Mouse (Mus musculus): ENCODE results near the gene Ep300.

- TF ChIP-seq CTCF (IDR thresholded peaks at IDR 0.05 in 2 of 3, conservative IDR thresholded peaks at IDR 0.05 in 1 of 3; ENCODE audit: control insufficient read depth in 1 of 3, insufficient read depth in 1 of 3, low read depth in 2 of 3, low read length in 3 of 3, poor library complexity in 1 of 3, severe bottlenecking in 1 of 3) (no peak), EP300 (IDR thresholded peaks at IDR 0.05; ENCODE audit: low read depth in 1 of 2, low read length in 2 of 2) (no peak), ELF1 (IDR thresholded peaks at IDR 0.05; ENCODE audit: low read depth, low read length) (no peak), NELFE (IDR thresholded peaks at IDR 0.05; ENCODE audit: low read depth, low read length) (no peak), MAFK (IDR thresholded peaks at IDR 0.05; ENCODE audit: borderline replicate concordance, low read depth, low read length) (no peak), MAX (IDR thresholded peaks at IDR 0.05; ENCODE audit: low read length) (no peak), POLR2A (IDR thresholded peaks at IDR 0.05; ENCODE audit: control insufficient read depth in 1 of 2, insufficient read depth in 1 of 2, low read depth in 1 of 2, low read length in 2 of 2, poor library complexity in 1 of 2) (no peak), ZNF384 (IDR thresholded peaks at IDR 0.05; ENCODE audit: low read depth, low read length) (no peak), MYC (IDR thresholded peaks at IDR 0.05; ENCODE audit: low read depth, low read length) (no peak), USF1 (IDR thresholded peaks at IDR 0.05; ENCODE audit: low read depth, low read length) (no peak), USF2 (IDR thresholded peaks at IDR 0.05; ENCODE audit: borderline replicate concordance in 1 of 2, insufficient read depth in 1 of 2, low read depth in 1 of 2, low read length in 2 of 2) (no peak), KAT2A (conservative IDR thresholded peaks at IDR 0.05; ENCODE audit: low read depth, low read length) (no peak)
Measured at GRCm38 (mm10) chr15:81650636-81651035, 65.5 kb downstream of the Ep300 start.
